Mouse (Mus musculus): ENCODE data around the gene Mpp2. TPM values are rescaled to one million over a fixed set of nuclear protein-coding genes. Genes with fewer than 3 reads are reported as not detected.

The Mpp2 gene
- 17.3 and 17.7 TPM in 2 replicates for polyA plus RNA-seq (2012)

- no peak for TF ChIP-seq GATA1 (IDR thresholded peaks at IDR 0.05; ENCODE audit: low read length)
Measured at GRCm38 (mm10) chr11:102087931-102088898, at the start of gene Mpp2. Gene Mpp2 (minus strand): TSS chr11:102088515.

DNA sequence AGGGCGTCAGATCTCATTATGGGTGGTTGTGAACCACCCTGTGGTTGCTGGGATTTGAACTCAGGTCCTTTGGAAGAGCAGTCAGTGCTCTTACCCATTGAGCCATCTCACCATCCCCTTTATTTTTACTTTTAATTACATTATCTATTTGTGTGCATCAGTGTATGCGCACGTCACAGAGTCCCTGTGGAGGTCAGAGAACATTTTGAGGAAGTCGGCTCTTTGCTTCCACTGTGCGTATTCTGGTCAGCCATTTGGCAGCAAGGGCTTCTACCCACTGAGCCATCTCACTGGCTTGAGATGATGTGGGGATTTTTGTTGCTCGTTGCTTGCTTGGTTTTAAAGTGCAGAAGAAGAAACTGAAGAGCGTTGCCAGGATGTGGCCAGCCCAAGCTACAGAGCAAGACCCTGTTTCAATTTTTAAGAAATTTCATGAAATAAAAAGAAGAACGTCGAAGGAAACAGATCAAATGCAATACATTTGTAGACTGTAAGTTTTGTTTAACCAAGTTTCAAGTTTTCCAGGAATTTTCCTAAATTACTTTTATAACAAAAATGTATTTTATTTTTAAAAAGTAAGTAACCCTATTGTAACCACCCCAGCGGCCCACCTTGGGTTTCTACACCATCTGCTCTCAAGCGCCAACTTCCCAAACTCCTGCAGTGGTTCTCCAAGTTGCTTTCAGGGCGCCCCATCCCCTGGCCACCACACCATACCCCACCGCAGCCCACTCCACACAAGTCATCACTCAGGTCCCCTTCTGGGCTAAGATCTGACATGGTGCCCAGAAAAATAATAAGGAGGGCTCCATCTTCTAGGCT lies 49.5 kb upstream of the Mpp2 start:
- TF ChIP-seq GATA1 (IDR thresholded peaks at IDR 0.05; ENCODE audit: low read length) = no peak

GRCm38 (mm10) chr11:102134516-102134915 lies 46.2 kb upstream of the Mpp2 start:
- TF ChIP-seq GATA1 (IDR thresholded peaks at IDR 0.05; ENCODE audit: low read length) = no peak

GRCm38 (mm10) chr11:102117386-102117785 lies 29.1 kb upstream of the Mpp2 start:
- no peak for TF ChIP-seq GATA1 (IDR thresholded peaks at IDR 0.05; ENCODE audit: low read length)

DNA sequence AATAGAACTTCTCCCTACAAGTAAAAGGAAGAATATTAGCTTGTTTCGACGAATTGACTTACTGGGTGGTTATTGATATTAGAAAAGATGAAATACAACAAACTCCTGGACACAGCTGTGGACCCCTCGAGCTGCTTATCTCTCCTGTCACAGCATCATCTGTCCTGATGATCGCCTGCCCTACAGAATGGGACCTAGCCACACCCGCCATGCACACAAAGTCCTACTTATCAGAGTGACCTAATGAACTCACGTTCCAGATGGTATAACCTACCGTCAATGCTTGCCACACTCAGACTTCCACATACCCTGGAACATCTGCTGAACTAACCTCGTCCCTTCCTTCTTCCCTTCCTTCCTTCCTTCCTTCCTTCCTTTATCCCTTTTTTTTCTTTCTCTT lies 27.9 kb upstream of the Mpp2 start:
- peak; percentile 49 for TF ChIP-seq GATA1 (IDR thresholded peaks at IDR 0.05; ENCODE audit: low read length)

- no peak for TF ChIP-seq GATA1 (IDR thresholded peaks at IDR 0.05; ENCODE audit: low read length)
Measured at GRCm38 (mm10) chr11:102111576-102111975, 23.3 kb upstream of the Mpp2 start.

DNA sequence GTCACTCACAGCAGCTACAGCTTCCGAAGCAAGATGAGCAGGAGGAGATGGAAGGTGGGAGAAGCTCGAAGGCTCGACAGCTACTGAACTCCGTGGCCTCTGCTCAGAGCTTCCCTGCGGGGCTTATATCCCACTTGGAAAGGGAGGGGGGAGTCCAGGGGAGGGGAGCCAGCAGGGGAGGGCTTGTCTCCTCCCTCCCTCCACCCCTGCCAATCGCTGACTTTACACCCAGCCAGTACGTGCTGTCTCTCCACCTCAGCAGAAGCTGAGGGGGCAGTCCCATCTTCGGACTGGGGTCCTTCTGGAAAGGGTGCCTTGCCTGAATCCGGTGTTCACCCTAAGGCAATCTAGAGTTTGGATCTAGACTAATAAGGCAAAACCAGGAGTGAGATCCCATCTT lies 19.4 kb upstream of the Mpp2 start, which contains the start of gene Pyy:
Gene Pyy (minus strand): TSS at position 101 of the 400 bp plus-strand sequence.
- no peak for TF ChIP-seq GATA1 (IDR thresholded peaks at IDR 0.05; ENCODE audit: low read length)

- no peak for TF ChIP-seq GATA1 (IDR thresholded peaks at IDR 0.05; ENCODE audit: low read length)
Measured at GRCm38 (mm10) chr11:102106911-102107310, 18.6 kb upstream of the Mpp2 start.

DNA sequence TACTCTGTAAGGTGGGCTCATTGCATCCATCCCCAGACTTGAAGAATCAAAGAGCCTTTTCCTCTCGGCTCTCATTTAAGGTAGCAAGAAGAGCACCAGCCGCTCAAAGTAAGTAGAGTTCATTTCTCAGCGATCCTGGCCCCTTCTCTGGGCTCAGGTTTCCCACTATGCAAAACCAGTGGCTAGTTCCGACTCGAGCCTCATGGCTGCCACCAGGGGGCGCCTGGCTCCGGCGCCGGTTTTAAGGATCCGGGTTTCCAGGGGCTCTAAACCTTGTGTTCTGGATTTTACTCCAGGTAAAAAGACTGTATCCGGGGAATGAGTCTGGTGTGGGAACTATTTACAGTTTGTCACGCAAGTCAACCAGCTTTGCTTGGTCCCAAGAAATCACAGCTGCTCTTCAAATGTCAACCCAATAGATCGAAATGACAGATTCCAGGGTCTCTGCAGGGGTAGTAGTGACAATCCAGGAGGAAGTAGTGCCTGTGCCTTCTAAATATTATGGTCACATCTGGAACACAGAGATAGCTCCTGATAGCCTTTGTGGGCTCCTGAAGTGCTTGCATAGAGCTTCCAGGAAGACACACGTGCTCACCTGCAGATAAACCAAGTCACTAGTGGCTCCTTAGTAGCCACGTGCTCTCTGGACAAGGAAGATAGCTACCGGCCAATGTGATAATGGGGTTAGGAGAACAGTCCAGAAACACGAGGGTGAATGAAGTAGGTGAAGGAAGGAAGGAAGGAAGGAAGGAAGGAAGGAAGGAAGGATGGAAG lies 14.4 kb upstream of the Mpp2 start:
- TF ChIP-seq GATA1 (IDR thresholded peaks at IDR 0.05; ENCODE audit: low read length) = no peak

GRCm38 (mm10) chr11:102101219-102101618 lies 12.9 kb upstream of the Mpp2 start, which contains the start of gene Ppy:
Gene Ppy (minus strand): TSS chr11:102101319.
- TF ChIP-seq GATA1 (IDR thresholded peaks at IDR 0.05; ENCODE audit: low read length) = no peak

- TF ChIP-seq GATA1 (IDR thresholded peaks at IDR 0.05; ENCODE audit: low read length) = no peak
Measured at GRCm38 (mm10) chr11:102096887-102097391, 8.6 kb upstream of the Mpp2 start.

DNA sequence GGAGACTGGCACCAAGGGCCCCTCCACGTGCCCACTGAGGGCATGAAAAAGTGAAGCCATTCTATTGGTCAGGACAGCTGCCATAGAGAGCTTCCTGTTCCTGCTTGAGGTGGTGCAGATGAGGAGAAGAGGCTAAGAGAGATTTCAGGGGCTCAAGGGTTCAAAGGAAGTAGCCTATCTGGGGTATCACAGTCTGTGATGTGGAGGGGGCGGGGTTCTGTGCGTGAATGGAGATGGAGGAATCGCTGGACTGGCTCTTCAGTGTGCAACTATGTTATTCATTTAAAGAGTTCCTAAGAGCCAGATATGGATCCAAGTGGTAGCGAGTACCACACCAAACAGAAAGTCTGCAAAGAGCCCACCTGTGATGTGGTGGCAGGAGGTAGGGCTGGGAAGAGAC lies 8.1 kb upstream of the Mpp2 start:
- TF ChIP-seq GATA1 (IDR thresholded peaks at IDR 0.05; ENCODE audit: low read length) = no peak

GRCm38 (mm10) chr11:102095676-102096075 lies 7.4 kb upstream of the Mpp2 start:
- TF ChIP-seq GATA1 (IDR thresholded peaks at IDR 0.05; ENCODE audit: low read length) = no peak

DNA sequence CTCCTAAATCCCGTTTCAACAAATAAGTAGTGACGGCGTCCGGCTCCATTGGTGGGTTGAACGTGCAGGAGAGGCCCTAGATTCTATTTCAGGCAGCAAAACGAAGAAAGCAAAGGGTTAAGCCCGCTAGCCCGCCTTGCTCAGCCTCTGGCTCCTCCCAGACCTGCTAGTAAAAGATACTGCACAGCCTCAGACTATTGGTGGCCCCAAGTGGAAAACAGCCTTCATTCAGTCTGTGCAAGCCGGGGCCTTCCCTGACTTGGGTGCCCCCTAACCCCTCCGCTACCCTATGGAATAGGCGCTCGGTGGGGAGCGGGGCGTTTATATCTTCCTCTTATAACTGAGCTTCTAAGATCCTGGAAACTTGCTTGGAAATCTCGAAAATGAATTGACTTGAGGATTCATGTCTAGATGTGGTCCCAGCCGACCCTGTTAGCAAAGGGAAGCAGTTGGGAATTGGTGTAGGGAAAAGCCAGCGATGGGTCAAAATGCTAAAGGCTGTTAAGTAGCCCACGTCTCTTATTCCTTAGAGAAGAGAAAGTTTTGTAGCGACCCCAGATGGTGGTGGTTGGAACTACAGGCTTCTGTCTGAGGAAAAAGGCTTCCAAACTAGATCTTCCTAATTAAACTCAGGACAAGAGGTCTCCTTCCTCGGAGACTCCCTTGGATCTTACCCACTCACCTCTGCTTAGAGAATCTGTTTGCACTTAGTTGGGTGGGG lies 933 bp upstream of the Mpp2 start:
- TF ChIP-seq GATA1 (IDR thresholded peaks at IDR 0.05; ENCODE audit: low read length) = no peak
